Mouse (Mus musculus): ENCODE results near the gene Tspan14. TPM values are rescaled to one million over a fixed set of nuclear protein-coding genes. Genes with fewer than 3 reads are reported as not detected.
A peak's percentile ranks its signal among the peaks of the same experiment; 100 is the strongest.

Gene Tspan14
- total and polyA plus RNA-seq, 2 experiments from 2014 or later, result 43.1 to 43.8 TPM

DNA sequence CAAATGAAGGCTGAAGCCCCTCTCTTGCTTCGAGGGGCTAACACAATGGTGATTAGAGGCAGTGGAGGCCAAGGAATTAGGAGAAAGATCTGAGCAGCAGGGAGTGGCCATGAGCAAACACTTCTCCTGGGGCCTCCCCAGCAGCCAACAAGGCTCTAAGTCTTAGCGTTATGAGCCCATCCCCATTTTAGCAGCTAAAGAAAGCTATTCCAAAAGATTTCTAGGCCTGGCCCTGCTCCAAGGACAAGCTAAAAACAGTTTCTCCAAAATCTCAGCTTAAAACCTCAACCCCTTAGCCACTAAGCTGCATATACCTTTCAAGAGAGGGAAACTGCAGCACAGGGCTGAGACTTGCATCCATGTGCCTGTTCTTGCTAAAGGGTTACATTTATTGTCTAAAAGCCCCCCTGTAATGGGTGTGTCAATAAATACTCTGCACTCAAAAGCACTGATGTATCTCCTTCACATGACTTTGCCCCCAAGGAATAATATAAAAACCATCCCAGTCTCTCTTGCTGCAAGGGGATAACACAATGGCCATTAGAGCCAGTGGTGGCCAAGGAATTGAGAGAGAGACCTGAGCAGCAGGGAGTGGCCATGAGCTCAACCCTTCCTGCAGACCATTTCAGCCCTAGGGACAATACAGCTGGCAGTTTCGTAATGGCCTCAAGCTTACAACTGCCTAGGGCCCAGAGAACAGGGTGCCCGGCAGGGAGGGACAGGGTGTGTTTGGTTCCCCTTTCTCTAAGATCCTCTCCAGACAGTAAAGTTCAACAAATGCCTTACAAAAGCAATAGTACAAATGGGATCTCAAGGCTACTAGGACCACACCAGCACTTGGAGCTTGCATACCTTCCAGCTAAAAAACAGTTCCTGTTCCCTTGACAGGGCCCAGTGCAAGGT lies 8.3 kb downstream of the Tspan14 start:
- Histone ChIP-seq H3K4me1 (ENCODE audit: insufficient read depth) (peaks cover 49% of the 10 kb centered on the region), H3K4me2 (ENCODE audit: low read depth) (no peak overlapping the region), H3K27ac (ENCODE audit: low read depth, low read length) (peak overlapping the region; percentile 55), H3K9ac (0 out of 2 replicates have a peak overlapping the region, but pooled peaks have one; percentile 11), H3K27me3 (ENCODE audit: insufficient read depth, low read length) (no peaks in the 10 kb centered on the region), H3K9me3 (ENCODE audit: low read length) (no peaks in the 10 kb centered on the region), H3K36me3 (ENCODE audit: insufficient read depth) (no peaks in the 10 kb centered on the region), H3K4me3 (ENCODE audit: low read depth, low read length) (no peak overlapping the region)
- no peak for ATAC-seq
- WGBS, result 23% methylated on average over 4 of the region's 4 CpGs
- no peak for TF ChIP-seq CTCF (IDR thresholded peaks at IDR 0.05; ENCODE audit: low read depth)
- DNase-seq, result peak; percentile 50

DNA sequence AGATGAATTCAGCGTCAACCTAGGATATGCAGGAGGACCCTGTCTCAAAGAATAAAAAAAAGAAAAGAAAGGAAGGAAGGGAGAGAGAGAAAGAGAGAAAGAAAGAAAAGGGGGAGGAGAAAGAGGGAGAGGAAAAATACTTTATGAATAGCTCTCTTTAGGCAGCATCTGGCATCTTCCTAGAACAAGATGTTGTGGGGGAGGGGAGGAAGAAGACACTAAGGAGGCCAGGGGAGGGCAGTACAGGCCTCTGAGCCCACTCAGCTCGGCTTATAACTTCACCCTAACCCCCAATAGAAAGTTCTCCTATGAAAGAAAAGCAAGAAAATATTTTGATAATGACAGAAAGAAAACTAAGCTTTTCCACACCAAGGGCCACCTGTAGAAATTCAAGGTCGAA lies 9.0 kb downstream of the Tspan14 start:
- Histone ChIP-seq H3K36me3 (ENCODE audit: insufficient read depth) (no peaks in the 10 kb centered on the region), H3K27me3 (ENCODE audit: insufficient read depth, low read length) (no peaks in the 10 kb centered on the region), H3K4me3 (ENCODE audit: low read depth, low read length) (no peak overlapping the region), H3K27ac (ENCODE audit: low read depth, low read length) (peak overlapping the region; percentile 55; the same call in 1 of the 2 replicates), H3K9ac (no peak overlapping the region), H3K4me2 (ENCODE audit: low read depth) (no peak overlapping the region), H3K9me3 (ENCODE audit: low read length) (no peaks in the 10 kb centered on the region), H3K4me1 (ENCODE audit: insufficient read depth) (peaks cover 49% of the 10 kb centered on the region)
- no peak for TF ChIP-seq CTCF (IDR thresholded peaks at IDR 0.05; ENCODE audit: low read depth)
- DNase-seq, result no peak
- no peak for ATAC-seq
- 28% methylated on average over 3 of the region's 3 CpGs for WGBS

- DNase-seq, result no peak
- H3K27me3 ChIP-seq (ENCODE audit: insufficient read depth, low read length), result no peaks in the 10 kb centered on the region
- peaks cover 46% of the 10 kb centered on the region for H3K4me1 ChIP-seq (ENCODE audit: insufficient read depth)
- peak overlapping the region; percentile 13 for H3K4me2 ChIP-seq (ENCODE audit: low read depth)
- WGBS, result 21% methylated on average over 13 of the region's 13 CpGs
- H3K27ac ChIP-seq (ENCODE audit: low read depth, low read length), result peak overlapping the region; percentile 91
- H3K36me3 ChIP-seq (ENCODE audit: insufficient read depth), result no peaks in the 10 kb centered on the region
- ATAC-seq, result peak; percentile 81
- peak overlapping the region; percentile 50 for H3K9ac ChIP-seq
- H3K4me3 ChIP-seq (ENCODE audit: low read depth, low read length), result no peak overlapping the region
- H3K9me3 ChIP-seq (ENCODE audit: low read length), result no peaks in the 10 kb centered on the region
- TF ChIP-seq CTCF (IDR thresholded peaks at IDR 0.05; ENCODE audit: low read depth), result no peak
These were observed 10.1 kb downstream of the Tspan14 start for GRCm38 (mm10) chr14:40956252-40957146.

GRCm38 (mm10) chr14:40955596-40956251 lies 10.9 kb downstream of the Tspan14 start:
- no peak for TF ChIP-seq CTCF (IDR thresholded peaks at IDR 0.05; ENCODE audit: low read depth)
- H3K9me3 ChIP-seq (ENCODE audit: low read length), result no peaks in the 10 kb centered on the region
- peak overlapping the region; percentile 13 for H3K4me2 ChIP-seq (ENCODE audit: low read depth)
- H3K9ac ChIP-seq, result peak overlapping the region; percentile 50
- DNase-seq, result peak; percentile 84
- ATAC-seq, result peak; percentile 76
- H3K36me3 ChIP-seq (ENCODE audit: insufficient read depth), result no peaks in the 10 kb centered on the region
- H3K4me1 ChIP-seq (ENCODE audit: insufficient read depth), result peaks cover 46% of the 10 kb centered on the region
- peak overlapping the region; percentile 91 for H3K27ac ChIP-seq (ENCODE audit: low read depth, low read length)
- no peak overlapping the region for H3K4me3 ChIP-seq (ENCODE audit: low read depth, low read length)
- 5% methylated on average over 10 of the region's 10 CpGs for WGBS
- H3K27me3 ChIP-seq (ENCODE audit: insufficient read depth, low read length), result no peaks in the 10 kb centered on the region

DNA sequence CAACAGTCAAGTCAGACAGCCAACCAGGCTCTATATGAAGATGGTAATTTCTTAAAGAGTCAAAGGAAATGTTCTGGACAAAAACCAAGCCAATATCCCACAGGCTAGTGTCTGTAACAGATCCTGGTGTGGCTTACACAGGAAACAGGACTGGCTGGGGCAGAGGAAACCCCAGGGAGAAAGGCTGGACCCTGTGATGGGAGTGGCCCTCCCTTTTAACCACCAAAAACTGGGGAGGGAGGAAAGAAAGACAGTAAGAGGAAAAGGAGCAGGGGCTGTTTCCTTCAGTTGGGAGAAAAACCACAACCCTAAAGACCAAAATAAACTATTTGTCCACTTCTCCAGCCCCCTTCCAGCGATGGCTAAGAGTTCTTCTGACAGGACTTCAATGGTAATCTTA lies 11.5 kb downstream of the Tspan14 start:
- H3K4me2 ChIP-seq (ENCODE audit: low read depth), result peak overlapping the region; percentile 13; the same call in 1 of the 2 replicates
- 0 out of 2 replicates have a peak overlapping the region, but pooled peaks have one; percentile 50 for H3K9ac ChIP-seq
- no peaks in the 10 kb centered on the region for H3K36me3 ChIP-seq (ENCODE audit: insufficient read depth)
- 48% methylated on average over 1 of the region's 1 CpGs for WGBS
- no peaks in the 10 kb centered on the region for H3K9me3 ChIP-seq (ENCODE audit: low read length)
- H3K4me1 ChIP-seq (ENCODE audit: insufficient read depth), result peaks cover 42% of the 10 kb centered on the region
- H3K4me3 ChIP-seq (ENCODE audit: low read depth, low read length), result no peak overlapping the region
- TF ChIP-seq CTCF (IDR thresholded peaks at IDR 0.05; ENCODE audit: low read depth), result no peak
- no peak for DNase-seq
- no peak for ATAC-seq
- peak overlapping the region; percentile 91 for H3K27ac ChIP-seq (ENCODE audit: low read depth, low read length)
- H3K27me3 ChIP-seq (ENCODE audit: insufficient read depth, low read length), result no peaks in the 10 kb centered on the region

GRCm38 (mm10) chr14:40953381-40953780 lies 13.2 kb downstream of the Tspan14 start:
- DNase-seq, result no peak
- 78% methylated on average over 5 of the region's 5 CpGs for whole genome bisulfite sequencing

More at GRCm38 (mm10) chr14:40953381-40953780, 13.2 kb downstream of the Tspan14 start:
- Histone ChIP-seq H3K27me3 (ENCODE audit: insufficient read depth, low read length) (no peaks in the 10 kb centered on the region), H3K4me1 (ENCODE audit: insufficient read depth) (peaks cover 39% of the 10 kb centered on the region), H3K4me3 (ENCODE audit: low read depth, low read length) (no peak overlapping the region), H3K9me3 (ENCODE audit: low read length) (no peaks in the 10 kb centered on the region), H3K9ac (no peak overlapping the region), H3K36me3 (ENCODE audit: insufficient read depth) (no peaks in the 10 kb centered on the region), H3K27ac (ENCODE audit: low read depth, low read length) (peak overlapping the region; percentile 21; the same call in 1 of the 2 replicates), H3K4me2 (ENCODE audit: low read depth) (no peak overlapping the region)
- TF ChIP-seq CTCF (IDR thresholded peaks at IDR 0.05; ENCODE audit: low read depth), result no peak
- ATAC-seq, result no peak
